Mouse (Mus musculus) large intestine, adult 2 months (tissue): ENCODE data around the gene Syt8. TPM values are rescaled to one million over a fixed set of nuclear protein-coding genes. Genes with fewer than 3 reads are reported as not detected.
A peak's percentile ranks its signal among the peaks of the same experiment; 100 is the strongest.
"Not testable (repeated sequence)": the region's sequence is repeated elsewhere in the genome, so short reads cannot be mapped to it uniquely, and the experiment has no call there.

ENCODE experiments used
- DNase-seq: peaks from one replicate; pipeline ENCODE4 v3.0.0-alpha.2; 2012; ENCODE audit warnings: low read depth, low spot score
- WGBS: fragments of 180-500 bp; shearing (Covaris S2); methylation state at CpG from one replicate; pipeline ENCODE4 v1.1.7; 2018; 5-methylcytosine and 5-hydroxymethylcytosine counted together
- polyA plus RNA-seq: library from polyadenylated mRNA; depleted of rRNA; stranded (reverse); fragments of >200 nt; gene quantifications from 2 replicates; pipeline ENCODE4 v1.2.3, GENCODE M21; 2012

The Syt8 gene
- polyA plus RNA-seq, 1 experiment, result 0.46 TPM

DNA sequence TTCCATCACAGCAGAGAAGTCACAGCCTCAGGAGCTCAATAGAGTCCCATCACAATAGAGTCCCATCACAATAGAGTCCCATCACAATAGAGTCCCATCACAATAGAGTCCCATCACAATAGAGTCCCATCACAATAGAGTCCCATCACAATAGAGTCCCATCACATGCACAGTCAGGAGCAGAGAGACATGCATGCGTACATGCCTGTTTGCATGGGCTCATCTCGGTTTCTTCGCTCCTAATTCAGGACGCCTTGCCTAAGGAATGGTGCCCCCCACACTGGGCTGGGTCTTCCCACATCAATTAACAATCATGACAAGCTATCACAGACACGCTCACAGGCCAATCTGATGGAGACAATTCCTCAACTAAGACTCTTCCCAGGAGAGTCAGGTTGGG is 29.5 kb upstream of the Syt8 start:
- not testable (repeated sequence) for DNase-seq
- 91% methylated on average over 5 of the region's 5 CpGs for WGBS

DNA sequence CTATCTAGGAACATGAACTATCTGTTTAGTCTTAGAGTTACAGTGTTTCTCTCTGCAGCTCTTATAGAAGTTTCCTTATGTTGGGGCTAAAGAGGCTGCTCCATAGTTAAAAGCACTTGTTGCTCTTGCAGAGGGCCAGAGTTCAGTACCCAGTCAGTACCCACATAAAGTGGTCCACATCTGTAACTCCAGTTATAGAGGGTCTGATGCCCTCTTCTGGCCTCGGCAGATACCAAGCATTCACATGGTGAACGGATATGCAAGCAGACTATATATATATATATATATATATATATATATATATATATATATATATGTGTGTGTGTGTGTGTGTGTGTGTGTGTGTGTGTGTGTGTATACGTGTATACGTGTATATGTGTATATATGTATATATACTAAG is 26.7 kb upstream of the Syt8 start:
- WGBS, result 59% methylated on average over 4 of the region's 4 CpGs
- DNase-seq, result no peak

DNA sequence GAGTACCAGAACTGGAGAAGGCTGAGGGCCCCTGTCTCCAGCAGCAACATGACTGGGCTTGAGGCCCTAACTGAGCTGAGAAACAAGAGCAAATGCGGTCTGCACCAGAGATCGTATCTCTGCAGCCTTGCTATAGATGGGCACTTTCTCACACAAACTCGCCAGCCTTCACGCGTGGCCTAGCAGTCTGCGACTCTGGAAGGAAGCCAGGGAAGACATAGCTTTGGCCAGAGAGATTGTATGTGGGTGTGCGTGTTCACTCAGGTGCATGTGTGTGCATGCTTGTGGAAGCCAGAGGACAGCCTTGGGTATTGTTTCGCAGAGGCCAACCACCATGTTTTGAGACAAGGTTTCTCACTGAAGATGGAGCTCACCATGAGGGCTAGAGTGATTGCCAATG is 26.0 kb upstream of the Syt8 start:
- 96% methylated on average over 8 of the region's 8 CpGs for WGBS
- DNase-seq, result no peak

DNA sequence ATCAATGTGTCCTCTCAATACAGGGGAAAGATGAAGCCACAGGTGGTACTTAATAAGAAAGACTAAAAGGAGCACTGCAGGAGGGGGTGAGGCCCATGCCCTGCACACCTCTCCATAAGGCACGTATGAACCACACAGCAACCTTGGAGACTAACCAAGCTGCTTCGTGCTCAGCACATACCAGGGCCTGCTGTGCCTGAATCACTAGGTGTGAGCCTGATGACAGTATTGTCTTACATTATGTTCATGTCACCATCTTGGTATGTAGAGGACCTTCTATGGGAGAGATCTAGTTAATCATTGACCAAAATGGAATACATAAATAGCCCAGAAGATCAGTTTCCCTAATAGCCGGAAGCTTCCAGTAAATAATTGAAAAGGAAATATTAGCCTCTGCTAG is 25.0 kb upstream of the Syt8 start:
- 68% methylated on average over 3 of the region's 3 CpGs for WGBS

DNA sequence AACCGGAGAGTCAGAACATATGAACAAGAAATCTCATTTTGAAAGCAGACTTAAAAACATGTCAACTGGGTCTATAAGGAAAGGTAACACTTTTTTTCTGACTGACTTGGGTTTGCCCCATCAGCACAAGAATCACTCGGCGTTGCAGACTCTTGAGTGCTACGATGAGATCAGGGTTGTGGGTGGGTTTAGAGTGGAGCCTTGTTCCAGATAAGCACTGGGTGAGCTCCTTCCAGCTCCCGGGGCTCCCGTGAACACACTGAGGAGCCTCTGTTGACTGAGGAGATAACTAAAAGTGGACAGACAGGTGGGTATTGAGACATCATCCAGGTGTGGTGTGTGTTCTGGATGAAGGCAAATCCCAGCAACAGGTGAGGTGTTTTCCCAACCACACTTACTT is 21.4 kb upstream of the Syt8 start:
- no peak for DNase-seq
- 78% methylated on average over 6 of the region's 6 CpGs for WGBS

More for the DNA sequence above, 25.0 kb upstream of the Syt8 start:
- DNase-seq, result no peak

DNA sequence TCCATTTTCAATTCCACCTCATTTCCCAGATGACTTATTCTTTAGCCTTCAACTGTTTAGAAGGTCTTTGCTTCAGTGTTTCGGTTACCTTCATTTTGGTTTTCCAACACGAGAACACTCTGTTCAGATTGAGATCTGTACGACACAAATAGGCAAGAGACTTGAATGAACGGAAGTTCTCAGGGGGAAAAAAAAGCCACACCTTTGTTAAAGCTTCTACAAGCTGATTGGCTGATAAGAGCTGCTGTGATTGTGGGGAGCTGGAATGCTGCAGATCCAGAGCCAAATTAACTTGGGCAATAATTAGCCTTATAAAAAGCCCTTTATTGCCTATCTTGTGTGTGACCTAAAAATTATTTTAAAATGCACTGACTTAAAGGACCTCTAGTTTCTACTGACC is 19.3 kb upstream of the Syt8 start:
- DNase-seq, result no peak
- WGBS, result 34% methylated on average over 4 of the region's 4 CpGs

DNA sequence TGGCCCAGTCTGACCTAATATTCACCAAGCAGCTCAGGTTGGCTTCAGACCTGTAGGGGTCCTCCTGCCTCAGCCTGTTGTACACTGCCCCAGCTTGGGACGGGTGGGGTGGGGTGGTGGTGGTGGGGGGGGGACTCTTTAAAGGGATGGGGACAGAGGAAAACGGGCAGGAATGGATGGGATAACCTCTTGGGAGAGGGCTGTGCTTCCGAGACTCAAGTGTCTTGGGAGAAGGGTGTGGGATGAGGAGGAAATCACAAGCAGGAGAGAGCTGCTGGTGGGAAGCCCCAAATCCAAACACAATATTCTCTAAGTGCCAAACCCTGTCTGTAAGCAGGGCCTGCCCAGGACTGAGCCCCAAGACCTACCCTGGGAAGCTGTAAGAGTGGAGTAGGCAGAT is 18.4 kb upstream of the Syt8 start:
- 63% methylated on average over 3 of the region's 3 CpGs for WGBS
- DNase-seq, result no peak

DNA sequence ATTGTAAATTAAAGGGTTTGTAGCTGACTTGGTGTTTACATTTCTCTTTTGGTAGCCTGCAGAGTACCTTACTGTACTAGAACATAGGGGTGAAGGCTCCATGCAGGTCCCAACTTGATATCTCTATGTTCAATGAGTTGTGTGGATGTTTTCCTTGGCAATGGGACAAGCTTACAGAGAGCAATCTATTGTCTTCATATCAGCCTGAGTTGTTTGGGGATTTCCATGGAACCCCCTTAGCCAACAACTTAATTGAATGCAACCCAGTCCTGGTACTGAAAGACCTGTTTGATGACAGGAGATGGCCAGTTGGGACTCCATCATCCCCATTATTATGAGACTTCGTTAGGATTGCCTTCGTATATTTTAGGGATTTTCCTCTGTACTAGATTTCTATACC is 16.6 kb upstream of the Syt8 start:
- WGBS, result 92% methylated on average over 2 of the region's 2 CpGs
- DNase-seq, result no peak

DNA sequence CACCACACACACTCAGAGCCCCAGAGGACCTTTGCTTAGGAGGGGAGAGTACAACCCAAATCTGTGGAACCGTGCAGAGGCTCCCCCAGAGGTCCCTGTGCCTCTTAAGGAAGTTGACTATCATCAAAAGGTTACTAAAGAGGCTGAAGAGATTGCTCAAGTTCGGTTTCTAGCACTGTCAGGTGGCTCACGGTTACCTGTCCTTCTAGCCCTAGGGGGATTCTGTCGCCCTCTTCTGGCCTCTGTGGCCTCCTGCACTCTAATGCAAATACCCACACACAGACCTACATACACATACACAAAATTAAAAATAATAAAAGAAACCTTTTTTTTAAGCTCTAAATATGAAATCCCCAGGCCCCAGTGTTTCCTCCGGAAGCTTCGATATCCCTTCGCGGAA is 16.0 kb upstream of the Syt8 start:
- 90% methylated on average over 8 of the region's 8 CpGs for WGBS
- no peak for DNase-seq

DNA sequence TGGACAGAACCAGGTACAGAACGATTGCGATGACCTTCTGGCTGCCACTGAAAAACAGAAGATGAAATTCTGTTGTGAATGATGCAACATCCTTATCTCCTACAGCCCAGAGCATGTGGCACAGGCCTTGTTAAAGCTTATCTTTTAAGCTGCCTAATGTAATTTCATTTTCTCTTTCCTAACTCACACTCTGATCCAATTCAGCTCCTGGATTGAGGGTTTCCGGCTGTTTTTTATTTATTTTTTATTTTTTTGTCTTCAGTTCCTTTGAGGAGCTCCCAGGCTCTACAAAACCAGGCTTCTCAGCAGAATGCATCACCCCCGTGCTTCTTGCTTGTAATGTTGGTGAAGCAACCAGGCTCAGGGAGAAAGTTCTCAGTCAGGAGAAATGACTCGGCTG is 14.8 kb upstream of the Syt8 start:
- no peak for DNase-seq
- WGBS, result 68% methylated on average over 5 of the region's 5 CpGs

DNA sequence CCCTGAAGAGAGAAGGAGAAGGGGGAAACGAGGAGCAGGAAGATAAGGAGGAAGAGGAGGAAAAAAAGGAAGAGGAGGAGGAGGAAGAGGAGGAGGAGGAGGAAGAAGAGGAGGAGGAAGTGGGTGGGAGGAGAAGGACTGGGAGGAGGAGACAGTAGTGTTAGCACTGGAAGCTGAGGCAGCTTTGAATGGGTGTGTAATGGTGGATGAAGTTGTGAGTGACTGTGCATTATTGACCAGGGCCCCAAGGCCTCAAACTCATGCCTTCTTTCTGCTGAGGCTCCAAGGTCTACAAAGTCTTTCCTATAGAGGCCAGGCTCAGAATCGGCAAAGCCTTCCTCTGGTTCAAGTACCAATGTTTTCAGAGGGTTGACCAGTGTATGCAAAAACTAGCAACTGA is 12.8 kb upstream of the Syt8 start:
- no peak for DNase-seq
- WGBS, result 64% methylated on average over 2 of the region's 2 CpGs

DNA sequence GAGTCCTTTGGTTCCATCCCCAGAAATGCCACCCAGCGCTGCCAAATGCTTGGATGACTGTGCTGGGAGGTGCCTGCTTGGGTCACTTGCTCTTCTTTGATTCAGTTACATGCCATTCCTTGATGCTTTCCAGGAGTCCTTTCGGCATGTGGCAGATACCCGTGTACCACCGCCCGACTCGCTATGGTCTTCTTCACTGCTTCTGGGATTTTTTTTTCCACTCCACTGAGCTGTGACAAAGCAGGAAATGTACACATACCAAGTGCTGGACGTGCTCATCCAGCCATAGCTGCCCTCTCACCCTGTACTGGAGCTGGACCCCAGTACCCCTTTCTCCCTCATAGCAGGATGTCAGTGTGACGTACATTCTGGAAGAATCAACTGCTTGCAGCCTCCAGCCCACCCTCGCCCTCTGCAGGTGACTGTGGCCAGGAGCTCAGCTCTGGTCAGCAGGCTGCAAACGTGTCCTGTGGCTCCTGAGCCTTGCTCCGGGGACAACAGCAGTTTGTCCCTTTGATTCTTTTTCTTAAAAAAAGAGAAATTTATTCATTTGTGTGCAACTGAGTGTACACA is 8.9 kb upstream of the Syt8 start:
- WGBS, result 76% methylated on average over 11 of the region's 11 CpGs
- no peak for DNase-seq

DNA sequence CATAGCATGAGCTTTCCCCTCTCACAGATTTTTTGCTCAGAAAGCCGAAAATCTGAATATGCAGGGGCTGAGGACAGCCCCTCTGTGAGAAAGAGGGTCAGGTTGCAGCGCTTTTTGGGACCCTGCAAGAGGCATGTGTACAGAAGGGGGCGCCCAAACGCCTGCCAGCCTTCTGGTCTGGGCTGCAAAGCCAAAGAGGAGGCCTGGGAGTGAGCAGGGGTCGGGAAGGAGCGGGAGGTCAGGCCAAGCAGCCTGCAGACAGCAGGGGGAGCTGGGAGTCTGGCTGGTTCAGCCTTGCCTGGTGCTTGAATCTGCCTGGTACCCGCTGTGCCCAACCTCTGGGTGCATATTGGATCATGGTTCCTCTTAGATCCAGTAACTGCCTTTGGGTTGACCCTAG is 6.4 kb upstream of the Syt8 start:
- 54% methylated on average over 7 of the region's 7 CpGs for WGBS

DNA sequence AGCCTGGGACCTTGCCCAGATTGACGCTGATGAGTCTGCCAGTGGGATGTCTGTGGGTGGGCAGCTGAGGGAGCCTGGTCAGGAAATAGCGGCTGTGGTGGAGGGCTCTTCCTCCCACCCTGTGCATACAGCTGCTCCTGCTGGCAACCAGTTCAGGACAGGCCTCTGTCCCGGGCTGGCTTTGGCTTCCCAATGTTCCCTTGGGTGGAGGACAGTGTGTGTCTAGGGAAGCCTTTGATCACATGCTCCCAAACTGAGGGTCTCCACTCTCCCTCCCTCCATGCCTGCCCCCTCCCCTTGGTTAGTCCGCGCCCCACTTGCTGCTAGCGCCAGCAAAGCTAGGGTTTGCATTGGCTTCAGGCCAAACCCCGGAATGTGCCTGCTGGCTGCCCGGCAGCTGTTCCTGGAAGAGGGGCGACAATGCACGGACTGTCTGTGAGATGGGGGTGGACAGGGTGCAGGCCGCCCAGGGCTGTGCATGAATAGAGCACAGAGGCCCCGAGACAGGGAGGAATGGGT is 4.4 kb upstream of the Syt8 start:
- WGBS, result 24% methylated on average over 12 of the region's 12 CpGs
- DNase-seq, result no peak

More for the DNA sequence above, 6.4 kb upstream of the Syt8 start:
- DNase-seq, result no peak

DNA sequence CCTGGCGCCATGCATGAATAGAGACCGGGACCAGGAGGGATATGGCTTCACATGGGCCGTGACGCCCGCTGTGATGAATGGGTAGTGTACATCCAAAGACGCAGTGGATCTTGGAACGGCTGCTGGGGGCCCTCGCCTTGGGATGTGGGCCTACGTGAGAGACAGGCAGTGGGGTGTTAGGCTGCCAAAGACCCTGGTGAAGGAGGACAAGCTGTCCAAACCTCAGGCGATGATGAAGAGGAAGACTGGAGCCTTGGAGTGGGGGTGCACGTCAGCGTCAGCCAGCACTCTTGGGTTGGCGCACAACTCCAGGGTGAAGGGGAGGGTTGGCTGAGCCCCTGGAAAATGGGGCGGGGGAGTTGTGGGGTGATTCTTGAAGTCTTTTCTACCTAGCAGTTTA is 3.5 kb upstream of the Syt8 start:
- DNase-seq, result no peak
- 95% methylated on average over 14 of the region's 14 CpGs for WGBS

DNA sequence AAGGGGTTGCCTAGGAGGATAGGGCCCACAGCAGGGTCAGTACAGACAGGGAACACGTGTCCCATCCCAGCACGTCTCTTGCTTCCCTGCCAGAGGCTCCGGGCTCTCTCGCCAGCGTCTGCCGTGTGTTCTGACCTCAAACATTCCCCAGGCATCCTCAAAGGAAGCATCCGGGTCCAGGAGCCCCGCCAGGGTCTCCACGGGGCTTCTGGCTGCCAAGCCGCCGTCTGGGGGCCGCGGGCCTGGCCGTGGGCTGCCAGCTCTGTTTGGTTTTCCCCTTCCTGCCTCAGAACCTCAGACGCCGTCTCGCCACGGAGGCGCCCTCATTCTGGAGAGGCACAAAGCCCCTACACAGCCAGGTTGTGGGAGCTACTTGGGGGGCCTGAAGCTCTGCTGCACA is 1.0 kb upstream of the Syt8 start:
- 24% methylated on average over 19 of the region's 19 CpGs for WGBS

DNA sequence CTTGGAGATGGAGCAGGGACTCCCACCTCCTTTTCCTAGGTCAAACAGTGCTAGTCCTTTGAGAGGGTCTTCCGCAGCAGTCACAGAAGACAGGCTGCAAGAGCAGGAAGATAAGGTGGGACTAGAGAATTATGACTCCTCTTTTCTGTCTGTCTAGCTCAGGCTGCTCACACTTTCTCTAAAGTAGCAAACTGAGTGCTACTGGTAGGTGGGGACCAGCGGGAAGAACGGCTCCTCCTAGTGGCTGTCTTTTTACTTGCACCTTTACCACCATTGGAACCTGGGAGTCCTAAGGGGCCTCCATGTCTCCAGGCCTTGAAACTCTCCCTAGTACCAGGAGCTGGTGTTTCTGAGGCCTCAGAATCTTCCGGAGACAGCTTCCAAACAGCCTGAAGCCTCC is 874 bp downstream of the Syt8 start:
- 26% methylated on average over 4 of the region's 4 CpGs for WGBS

More for the DNA sequence above, 1.0 kb upstream of the Syt8 start:
- DNase-seq, result no peak

DNA sequence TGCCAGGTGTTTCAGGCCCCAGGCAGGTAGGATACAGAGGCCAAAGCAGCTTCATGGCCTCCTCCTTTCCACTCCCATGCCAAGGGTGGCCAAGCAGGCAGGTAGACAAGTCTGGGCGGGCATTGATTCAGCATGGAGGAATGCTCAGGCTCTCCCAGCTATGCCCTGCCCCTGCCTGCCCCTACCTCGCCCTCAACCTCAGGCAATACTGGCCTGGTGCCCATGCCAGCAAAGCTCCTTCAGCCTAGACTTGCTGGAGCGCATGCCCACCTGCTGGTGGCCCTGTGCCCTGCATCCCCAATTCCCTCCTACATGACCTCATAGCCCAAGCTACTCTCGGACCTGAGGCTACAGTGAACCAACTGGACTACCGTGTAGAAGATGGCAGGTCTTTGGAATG is 2.7 kb downstream of the Syt8 start:
- DNase-seq, result no peak
- 53% methylated on average over 5 of the region's 5 CpGs for WGBS

More for the DNA sequence above, 874 bp downstream of the Syt8 start:
- peak; percentile 33 for DNase-seq

DNA sequence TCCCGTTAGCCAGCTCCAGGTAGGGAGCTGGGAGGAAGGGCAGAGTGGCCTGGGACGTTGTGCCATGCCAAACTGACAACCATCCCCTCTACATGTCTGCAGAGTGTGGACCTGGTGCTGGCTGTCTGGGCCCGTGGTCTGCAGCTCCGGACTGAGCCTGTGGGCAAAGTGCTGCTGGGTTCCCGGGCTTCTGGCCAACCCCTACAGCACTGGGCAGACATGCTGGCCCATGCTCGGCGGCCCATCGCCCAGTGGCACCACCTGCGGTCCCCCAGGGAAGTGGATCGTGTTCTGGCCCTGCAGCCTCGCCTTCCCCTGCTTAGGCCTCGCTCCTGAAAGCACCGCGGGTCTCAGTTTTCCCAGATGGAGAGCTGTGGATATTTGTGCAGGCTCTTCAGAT is 5.3 kb downstream of the Syt8 start:
- 85% methylated on average over 14 of the region's 14 CpGs for WGBS

DNA sequence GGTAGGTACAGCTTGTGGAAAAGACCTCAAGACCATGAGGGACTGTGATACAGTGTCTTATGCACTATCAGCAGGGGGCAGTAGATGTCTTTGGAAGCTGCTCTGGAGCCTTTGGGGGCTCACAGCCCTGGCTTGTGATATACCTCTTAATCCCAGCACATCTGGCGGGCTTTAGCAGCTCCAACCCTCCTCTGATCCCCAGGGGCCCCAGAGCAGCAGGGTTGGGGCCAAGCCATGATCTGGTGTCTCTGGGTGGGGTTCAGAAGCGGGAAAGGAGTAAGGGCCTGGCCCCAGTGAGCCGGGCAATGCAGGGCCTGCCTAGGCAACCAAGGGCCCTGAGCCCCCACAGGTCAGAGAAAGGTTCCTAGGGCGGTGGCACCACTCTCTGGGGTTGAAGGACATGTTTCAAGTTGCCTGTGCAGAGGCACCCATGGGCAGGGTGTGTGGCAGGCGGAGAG is 6.0 kb downstream of the Syt8 start:
- 63% methylated on average over 5 of the region's 5 CpGs for WGBS
- no peak for DNase-seq

More for the DNA sequence above, 5.3 kb downstream of the Syt8 start:
- no peak for DNase-seq

DNA sequence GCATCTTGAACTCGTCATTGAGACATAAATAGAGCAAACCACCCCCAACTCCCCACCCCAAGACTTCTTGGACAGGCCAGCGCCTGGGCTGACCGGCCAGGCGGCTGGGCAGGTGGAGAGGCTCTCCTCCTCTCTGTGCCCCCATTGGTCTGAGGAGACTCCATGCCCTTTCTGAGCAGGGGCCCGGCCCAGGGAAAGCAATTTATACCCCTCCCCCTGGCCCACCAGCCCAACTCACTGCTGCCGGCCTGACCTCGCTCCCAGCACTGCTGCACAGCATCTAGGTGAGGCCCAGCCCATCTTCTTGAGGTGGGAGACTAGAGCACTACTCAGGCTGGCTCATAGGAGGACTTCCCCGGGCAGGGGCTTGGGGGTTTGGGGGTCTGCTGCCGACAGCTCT is 6.9 kb downstream of the Syt8 start, which contains the start of gene Tnni2:
Tnni2 (plus strand) TSS at position 224 of the 400 bp plus-strand sequence.
- no peak for DNase-seq
- 74% methylated on average over 9 of the region's 9 CpGs for WGBS
